Mouse (Mus musculus) heart, adult 9 months (tissue): ENCODE results near the gene Rae1.
A peak's percentile ranks its signal among the peaks of the same experiment; 100 is the strongest.

Experiments used
- DNase-seq, 2 experiments: peaks; one replicate each; pipeline ENCODE4 v3.0.0; 2022; ENCODE audit warnings: low spot score in 2 of 2

Gene Rae1

GRCm38 (mm10) chr2:173048041-173048745, 48.3 kb downstream of the Rae1 start:
- DNase-seq, result no peak

DNA sequence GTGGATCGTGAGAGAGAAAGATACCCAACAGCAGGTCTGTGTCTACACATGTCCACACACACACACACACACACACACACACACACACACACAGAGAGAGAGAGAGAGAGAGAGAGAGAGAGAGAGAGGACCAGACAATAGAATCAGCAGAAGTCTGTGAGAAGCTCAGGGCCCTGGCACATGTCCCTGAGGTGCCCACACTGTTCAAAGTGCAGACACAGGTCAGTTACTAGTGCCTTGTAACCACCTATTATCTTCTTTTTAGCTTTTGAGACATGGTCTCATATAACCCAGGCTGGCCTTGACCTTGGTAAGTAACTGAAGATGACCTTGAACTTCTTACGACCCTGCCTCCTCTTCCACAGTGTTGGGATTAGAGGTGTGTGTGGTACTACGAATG, 49.3 kb downstream of the Rae1 start:
- DNase-seq, result no peak

GRCm38 (mm10) chr2:173049817-173050216, 49.9 kb downstream of the Rae1 start:
- DNase-seq, result no peak

DNA sequence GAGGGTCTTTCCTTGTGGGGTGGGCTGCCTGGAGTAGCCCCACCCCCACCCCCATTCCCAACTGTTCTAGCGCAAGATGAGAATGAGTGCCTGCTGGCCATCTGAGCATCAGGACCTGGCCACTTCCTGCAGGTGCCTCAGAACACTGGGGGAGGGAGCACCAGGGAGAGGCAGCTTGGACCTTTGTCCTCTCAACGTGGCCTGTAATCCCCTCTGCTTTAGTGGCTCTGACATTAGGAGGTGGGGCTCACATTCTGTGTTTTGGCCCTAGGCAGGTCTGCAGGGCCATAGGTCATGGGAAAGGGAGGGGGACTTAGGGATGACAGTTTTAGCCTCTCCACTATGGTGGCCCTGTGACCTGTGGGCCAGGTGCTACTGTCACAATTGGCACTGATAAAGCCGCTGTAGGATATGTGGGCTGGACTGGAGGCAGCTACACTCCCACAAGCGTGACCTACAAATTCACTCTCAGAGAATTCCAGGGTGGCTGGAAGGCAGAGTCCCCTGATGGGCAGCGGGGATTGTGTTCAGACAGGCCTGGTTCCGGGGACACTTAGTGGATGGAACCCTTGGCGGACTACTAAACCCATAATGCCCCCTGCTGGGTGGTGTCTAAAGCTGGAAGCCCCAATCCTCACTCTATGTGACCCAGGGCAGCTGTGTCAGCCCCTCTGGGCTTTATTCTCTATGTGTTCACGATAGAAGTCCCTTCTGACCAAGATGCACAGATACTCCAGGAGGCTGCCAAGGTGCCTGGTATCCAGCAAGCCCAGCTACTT, 50.9 kb downstream of the Rae1 start:
- DNase-seq, result no peak

DNA sequence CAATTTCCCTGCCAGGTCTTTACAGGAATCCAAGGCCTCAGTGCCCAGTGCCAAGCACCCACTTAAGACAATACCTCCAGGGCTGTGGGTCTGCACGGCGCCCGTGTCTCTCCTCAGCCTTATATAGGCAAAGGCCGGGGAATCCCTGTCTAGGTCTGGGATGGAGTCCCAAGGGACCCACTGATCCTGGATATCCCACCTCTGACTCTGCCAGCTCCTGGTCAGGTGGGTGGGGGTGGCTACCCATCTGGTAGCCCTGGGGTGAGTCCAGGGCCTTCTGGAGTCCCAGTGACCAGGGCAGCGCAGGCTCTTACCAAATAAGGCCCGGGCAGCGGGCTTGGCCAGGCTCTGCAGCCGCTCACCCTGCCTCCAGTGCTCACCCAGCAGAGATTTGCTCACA, 53.0 kb downstream of the Rae1 start:
- peak; percentile 29 to 32 for DNase-seq

GRCm38 (mm10) chr2:173053846-173054245, 53.9 kb downstream of the Rae1 start:
- no peak for DNase-seq

GRCm38 (mm10) chr2:173056303-173056881, 56.5 kb downstream of the Rae1 start:
- no peak for DNase-seq

DNA sequence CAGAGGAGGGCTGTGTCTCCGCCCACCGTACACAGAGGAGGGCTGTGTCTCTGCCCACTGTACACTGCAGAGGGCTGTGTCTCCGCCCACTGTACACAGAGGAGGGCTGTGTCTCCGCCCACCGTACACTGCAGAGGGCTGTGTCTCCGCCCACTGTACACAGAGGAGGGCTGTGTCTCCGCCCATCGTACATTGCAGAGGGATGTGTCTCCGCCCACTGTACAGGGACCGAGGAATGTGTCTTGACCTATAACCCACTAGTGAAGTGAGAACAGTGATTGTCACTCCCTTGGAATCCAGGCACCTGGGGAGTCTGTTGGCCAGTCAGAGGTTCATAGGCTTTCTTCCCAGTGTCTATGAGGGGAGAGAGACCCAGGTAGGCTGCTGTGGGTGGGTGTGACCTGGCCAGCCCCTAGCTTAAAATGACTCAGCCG, 57.0 kb downstream of the Rae1 start:
- no peak for DNase-seq

DNA sequence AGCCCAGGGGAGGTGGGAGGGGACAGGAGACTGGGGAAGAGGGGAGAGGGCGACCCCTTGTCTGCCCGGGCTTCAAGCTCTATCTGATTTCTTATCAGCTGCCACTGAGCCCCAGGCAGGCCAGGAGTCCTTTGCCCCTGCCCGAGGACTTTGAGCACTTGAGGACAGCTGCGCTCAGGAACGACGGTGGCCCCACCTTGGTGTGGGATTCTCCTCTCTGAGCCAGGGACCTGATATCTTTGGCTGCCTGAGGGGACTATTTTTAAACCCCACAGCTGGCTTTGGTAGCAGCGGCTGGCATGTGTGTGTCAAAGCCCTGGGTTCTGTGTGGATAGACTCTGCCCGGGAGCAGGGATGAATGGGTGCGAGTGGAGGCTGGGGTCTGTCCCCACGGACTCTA, 57.7 kb downstream of the Rae1 start:
- peak; percentile 57 to 61 for DNase-seq

DNA sequence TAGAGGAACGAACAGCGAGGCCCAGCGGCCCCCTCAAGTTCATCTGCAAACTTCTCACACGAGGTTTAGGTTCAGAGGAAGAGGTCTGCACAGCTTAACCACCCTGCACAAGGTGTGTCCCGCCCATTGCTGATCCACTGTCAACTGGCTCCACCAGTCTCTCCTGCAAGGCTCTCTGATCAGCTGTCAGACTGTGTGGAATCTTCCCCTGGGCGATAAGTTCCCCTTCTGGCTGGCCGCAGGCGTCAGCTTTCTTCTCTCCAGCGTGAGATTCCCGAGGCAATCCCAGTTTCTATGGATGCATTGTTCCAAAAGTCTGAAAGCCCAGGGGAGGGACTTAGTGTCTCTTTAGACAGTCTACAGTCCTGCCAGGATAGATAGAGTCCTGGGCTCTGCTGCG, 58.3 kb downstream of the Rae1 start:
- no peak for DNase-seq

DNA sequence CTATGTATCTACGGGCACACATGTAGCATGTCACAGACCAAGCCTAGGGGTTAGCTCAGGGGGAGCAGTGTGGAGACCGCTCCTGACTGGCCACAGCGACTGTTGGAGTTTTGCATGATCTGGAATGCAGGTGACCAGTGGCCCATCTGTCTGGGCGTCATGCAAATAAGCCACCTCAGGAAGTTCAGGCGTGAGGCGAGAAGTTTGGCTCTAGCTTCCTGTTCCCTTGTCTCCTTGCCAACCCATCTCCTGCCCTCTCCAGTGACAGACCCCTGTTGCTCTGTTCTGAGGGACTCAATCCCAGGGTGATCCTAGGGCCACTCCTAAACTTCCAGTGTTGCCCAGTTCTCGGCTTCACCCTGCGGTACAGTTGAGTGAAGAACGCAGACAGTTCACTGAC, 60.5 kb downstream of the Rae1 start:
- DNase-seq, result no peak

DNA sequence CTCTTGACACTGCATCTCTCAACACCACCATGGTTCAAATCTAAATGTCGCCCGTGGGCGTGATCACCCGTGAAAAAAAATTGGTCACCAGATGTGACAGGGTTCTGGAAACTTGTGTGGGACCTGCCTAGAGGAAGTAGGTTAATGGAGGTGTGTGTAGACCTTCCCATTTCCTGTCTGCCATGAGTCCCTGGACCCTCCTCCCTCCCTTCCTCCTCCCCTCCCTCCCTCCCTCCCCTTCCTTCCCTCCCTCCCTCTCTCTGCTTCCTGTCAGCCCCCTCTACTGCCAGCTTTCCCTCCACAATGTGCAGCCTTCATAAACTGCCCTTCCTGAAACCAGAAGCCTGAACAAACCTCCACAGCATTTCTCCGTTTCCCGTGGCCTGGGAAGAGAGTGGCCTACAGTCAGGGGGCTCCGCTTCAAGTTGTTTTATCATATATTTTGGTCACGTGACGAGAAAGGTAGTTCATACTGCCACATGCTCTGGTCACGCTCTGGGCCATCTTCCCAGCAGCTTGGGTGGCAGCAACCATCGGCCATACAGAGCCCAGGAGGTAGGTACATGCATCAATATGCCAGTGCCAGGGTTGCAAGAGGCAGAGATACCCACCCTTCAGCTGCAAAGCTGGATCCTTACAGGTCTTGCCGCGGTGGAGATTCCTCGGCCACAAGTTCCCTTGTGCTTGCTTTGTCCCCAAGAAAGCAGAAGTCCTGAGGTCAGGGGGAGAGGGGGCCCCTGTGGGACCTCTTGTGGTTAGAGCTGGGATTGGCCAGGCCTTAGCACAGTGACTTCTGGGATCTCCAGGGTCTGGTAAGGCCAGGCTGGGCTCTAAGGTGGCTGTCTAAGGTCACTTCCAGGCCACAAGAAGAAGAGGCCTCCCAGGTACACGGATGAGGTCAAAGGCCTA, 61.8 kb downstream of the Rae1 start:
- no peak for DNase-seq

DNA sequence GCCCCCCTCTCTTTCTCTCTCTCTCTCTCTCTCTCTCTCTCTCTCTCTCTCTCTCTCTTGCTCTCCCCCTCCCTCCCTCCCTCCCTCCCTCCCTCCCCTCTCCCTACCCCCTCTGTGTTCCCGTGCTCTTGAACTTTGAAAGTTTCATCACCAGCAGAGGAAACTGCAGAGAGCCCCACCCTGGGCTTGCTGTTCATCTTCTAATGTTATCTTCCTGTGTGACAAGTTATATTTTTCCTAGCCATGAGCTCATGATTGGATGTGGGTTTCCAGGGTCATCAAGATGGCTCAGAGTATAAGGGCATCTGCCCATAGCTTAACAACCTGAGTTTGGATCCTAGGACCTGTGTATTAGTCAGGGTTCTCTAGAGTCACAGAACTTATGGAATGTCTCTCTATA, 63.3 kb downstream of the Rae1 start:
- no peak for DNase-seq

DNA sequence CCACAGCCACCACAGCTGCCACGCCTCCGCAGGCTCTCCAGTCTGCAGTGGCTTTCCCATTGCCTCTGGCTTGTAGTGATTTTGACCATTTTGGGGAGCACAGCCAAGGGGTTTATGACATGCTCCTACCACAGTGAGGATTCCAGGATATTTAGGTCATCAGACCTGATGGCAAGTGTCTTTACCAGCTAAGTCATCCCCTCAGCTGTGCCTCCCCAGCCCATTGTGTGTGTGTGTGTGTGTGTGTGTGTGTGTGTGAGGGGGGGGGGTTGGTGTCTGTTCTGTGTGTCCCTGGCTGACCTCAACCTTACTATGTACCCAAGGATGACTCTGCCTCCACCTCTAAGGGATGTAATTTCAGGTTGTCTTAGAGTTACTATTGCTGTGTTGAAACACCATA, 64.9 kb downstream of the Rae1 start:
- DNase-seq, result no peak
